Mouse (Mus musculus): ENCODE data around the gene Gm19402.

Gene Gm19402

DNA sequence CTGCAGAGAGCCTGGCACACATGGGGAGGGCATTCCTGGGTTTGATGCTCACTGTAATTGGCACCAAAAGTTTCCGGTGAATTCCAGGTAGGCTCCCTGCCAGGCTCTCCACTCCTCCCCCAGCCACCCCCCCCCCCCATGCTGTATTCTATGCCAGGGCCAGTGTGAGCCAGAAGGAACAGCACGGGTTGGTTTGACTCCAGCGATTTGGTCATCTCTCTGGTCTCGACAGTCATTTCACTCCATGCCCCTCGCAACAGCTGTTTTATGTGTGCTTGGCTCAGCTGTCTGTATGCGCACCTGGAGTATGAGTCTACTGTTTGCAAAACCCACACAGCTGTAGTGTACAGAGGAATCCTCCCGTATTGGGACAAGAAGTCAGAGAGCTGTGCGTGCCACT lies 24.2 kb downstream of the Gm19402 start:
- no peak for DNase-seq (ENCODE audit: low spot score)

DNA sequence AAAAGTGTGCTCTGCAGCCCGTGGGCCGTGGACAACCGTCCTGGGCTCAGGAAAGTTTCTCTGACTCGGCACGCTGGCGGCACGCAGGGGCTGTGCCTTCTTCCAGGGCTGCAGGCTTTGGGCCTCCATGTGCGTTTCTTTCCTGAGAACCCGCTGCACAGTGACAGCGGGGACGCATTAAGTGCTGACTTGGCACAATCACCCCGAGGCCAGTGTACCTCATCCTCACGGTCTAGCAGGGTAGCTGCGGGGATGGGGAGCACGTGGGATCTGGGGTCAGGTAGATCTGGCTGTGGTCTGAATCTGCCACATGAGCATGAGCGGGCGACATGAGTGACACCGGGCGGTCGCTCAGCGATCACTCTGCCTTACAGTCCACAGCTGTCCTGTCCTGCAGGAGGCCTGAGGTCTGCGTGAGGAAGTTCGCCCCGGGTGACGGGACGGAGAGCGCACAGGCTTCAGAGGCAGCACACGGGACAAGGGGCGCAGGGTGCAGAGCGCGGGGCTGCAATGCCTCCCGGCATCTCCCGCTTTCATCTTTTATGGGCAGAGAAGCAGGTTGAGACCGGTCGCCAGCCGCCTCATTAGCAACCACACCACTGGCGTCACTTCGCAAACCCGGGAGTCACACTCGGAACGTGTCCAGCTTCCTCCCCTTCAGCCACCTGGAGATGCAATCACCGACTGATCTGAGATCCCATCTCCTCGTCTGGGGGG lies 26.4 kb downstream of the Gm19402 start:
- DNase-seq (ENCODE audit: low spot score): no peak

GRCm38 (mm10) chr10:77658286-77658994 lies 32.1 kb downstream of the Gm19402 start:
- no peak for DNase-seq (ENCODE audit: low spot score)

GRCm38 (mm10) chr10:77652046-77652445 lies 38.5 kb downstream of the Gm19402 start:
- DNase-seq (ENCODE audit: low spot score): no peak

GRCm38 (mm10) chr10:77647901-77648300 lies 42.7 kb downstream of the Gm19402 start:
- DNase-seq (ENCODE audit: low spot score): no peak

- DNase-seq (ENCODE audit: low spot score): no peak
Measured at GRCm38 (mm10) chr10:77647461-77647860, 43.1 kb downstream of the Gm19402 start.

- DNase-seq (ENCODE audit: low spot score): no peak
Measured at GRCm38 (mm10) chr10:77645571-77645970, 45.0 kb downstream of the Gm19402 start.

GRCm38 (mm10) chr10:77643160-77643559 lies 47.4 kb downstream of the Gm19402 start:
- no peak for DNase-seq (ENCODE audit: low spot score)

Data from yolk sac, embryonic 10.5 days (tissue).